Mouse (Mus musculus) liver, adult 2 months (tissue): Measurements from ENCODE around the gene Trnau1ap.

Source experiments
- CTCF ChIP-seq: fragments of 200-500 bp; IDR thresholded peaks from 2 replicates; pipeline ENCODE4 v1.5.1; 2011; ENCODE audit warnings: low read depth, low read length, control low read depth
- POLR2A ChIP-seq: fragments of 200-500 bp; IDR thresholded peaks from 2 replicates; pipeline ENCODE4 v1.6.1; 2011; ENCODE audit warnings: low read length, control low read depth; ENCODE audit not compliant: insufficient read depth; ENCODE audit errors: extremely low read depth

GRCm38 (mm10) chr4:132356170-132356569, 26.8 kb upstream of the Trnau1ap start:
- TF ChIP-seq CTCF (no peak), POLR2A (no peak)
